Comparison of ENCODE assay signal across 9 mouse cellular contexts in the genomic region with DNA sequence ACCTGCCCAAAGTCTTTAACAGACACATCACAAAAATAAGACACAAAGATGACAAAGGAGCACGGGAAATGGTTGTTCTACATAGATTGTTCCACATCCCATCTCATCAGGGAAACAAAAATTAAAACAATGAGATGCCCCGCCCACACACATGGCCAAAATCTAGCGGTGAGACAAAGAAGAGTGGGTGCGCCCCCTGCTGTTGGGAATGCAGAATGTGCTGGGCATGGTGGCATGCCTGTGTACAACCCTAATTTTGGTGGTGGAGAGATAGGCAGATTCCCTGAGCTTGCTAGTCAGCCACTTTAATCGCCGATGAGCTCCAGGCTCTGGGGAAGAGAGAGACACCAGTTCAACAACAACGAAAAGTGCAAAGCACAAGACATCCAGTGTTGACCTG.
DNase-seq lines count a peak whose midpoint lies in the region; ATAC-seq and TF ChIP-seq lines count a peak whose summit lies in the region.
"Had no signal": no experiment of that assay in that cellular context is flagged by ENCODE, and none has a peak within 500 bp of the region (broad histone marks: within the 10 kb centered on the region; RNA-seq: fewer than 3 reads in every experiment).

No protein-coding gene starts in this region.

- peak; percentile 52 for TF ChIP-seq CTCF in forebrain, postnatal 0 days (IDR thresholded peaks at IDR 0.05; ENCODE audit: low read depth)

- no peak overlapping the region for H3K27ac ChIP-seq in forebrain, postnatal 0 days (ENCODE audit: low read depth, low read length)
- H3K27ac ChIP-seq in forebrain, embryonic 10.5 days: no peak overlapping the region
- no peak overlapping the region for H3K27ac ChIP-seq in embryonic facial prominence, embryonic 10.5 days (replicated peaks)
- no peak overlapping the region for H3K27ac ChIP-seq in hindbrain, embryonic 16.5 days (ENCODE audit: low read depth, low read length)

- no peak for ATAC-seq in forebrain, postnatal 0 days
- ATAC-seq in hindbrain, embryonic 16.5 days: no peak

- H3K9ac ChIP-seq in forebrain, postnatal 0 days: no peak overlapping the region
- no peak overlapping the region for H3K9ac ChIP-seq in hindbrain, embryonic 16.5 days (ENCODE audit: low read depth, low read length)

- DNase-seq in forebrain, postnatal 0 days: no peak
- no peak for DNase-seq in forebrain, embryonic 10.5 days (ENCODE audit: extremely low spot score, low spot score)
- peak; percentile 43 for DNase-seq in right cerebral cortex, postnatal 14 days
- no peak for DNase-seq in right cerebral cortex, adult 18-20 months
- DNase-seq in embryonic facial prominence, embryonic 10.5 days (ENCODE audit: low spot score): peak; percentile 41
- DNase-seq in naive thymus-derived CD4-positive, alpha-beta T cell, adult 2 months (ENCODE audit: low read depth): peak; percentile 37
- no peak for DNase-seq in gastrocnemius, postnatal 25 days

- H3K36me3 ChIP-seq in forebrain, postnatal 0 days (ENCODE audit: insufficient read depth): no peaks in the 10 kb centered on the region
- H3K36me3 ChIP-seq in forebrain, embryonic 10.5 days (replicated peaks): no peaks in the 10 kb centered on the region
- H3K36me3 ChIP-seq in embryonic facial prominence, embryonic 10.5 days (replicated peaks): no peaks in the 10 kb centered on the region
- H3K36me3 ChIP-seq in hindbrain, embryonic 16.5 days (ENCODE audit: control insufficient read depth, insufficient read depth, low read length): no peaks in the 10 kb centered on the region
- H3K36me3 ChIP-seq: G1E had no signal

- no peaks in the 10 kb centered on the region for H3K27me3 ChIP-seq in forebrain, postnatal 0 days (ENCODE audit: insufficient read depth, low read length)
- H3K27me3 ChIP-seq in forebrain, embryonic 10.5 days (ENCODE audit: poor library complexity, severe bottlenecking): peaks cover 7% of the 10 kb centered on the region; the same call in 1 of the 2 replicates
- peaks cover 3% of the 10 kb centered on the region; the same call in 1 of the 2 replicates for H3K27me3 ChIP-seq in embryonic facial prominence, embryonic 10.5 days (replicated peaks; ENCODE audit: low read depth, poor library complexity, severe bottlenecking)
- no peaks in the 10 kb centered on the region for H3K27me3 ChIP-seq in hindbrain, embryonic 16.5 days (replicated peaks; ENCODE audit: control insufficient read depth, insufficient read depth, low read length)

- no peak overlapping the region for H3K4me2 ChIP-seq in forebrain, postnatal 0 days (ENCODE audit: low read depth)
- no peak overlapping the region for H3K4me2 ChIP-seq in hindbrain, embryonic 16.5 days (ENCODE audit: low read length)

- no peaks in the 10 kb centered on the region for H3K9me3 ChIP-seq in forebrain, postnatal 0 days (ENCODE audit: low read length)
- H3K9me3 ChIP-seq in forebrain, embryonic 10.5 days: no peaks in the 10 kb centered on the region
- no peaks in the 10 kb centered on the region for H3K9me3 ChIP-seq in embryonic facial prominence, embryonic 10.5 days
- H3K9me3 ChIP-seq in hindbrain, embryonic 16.5 days (ENCODE audit: control insufficient read depth, low read length): no peaks in the 10 kb centered on the region

- no peak overlapping the region for H3K4me3 ChIP-seq in forebrain, postnatal 0 days (ENCODE audit: low read depth, low read length)
- no peak overlapping the region for H3K4me3 ChIP-seq in forebrain, embryonic 10.5 days
- H3K4me3 ChIP-seq in embryonic facial prominence, embryonic 10.5 days: no peak overlapping the region
- H3K4me3 ChIP-seq in hindbrain, embryonic 16.5 days (ENCODE audit: low read length): no peak overlapping the region

- 79% methylated on average over 7 of the region's 7 CpGs for WGBS in forebrain, postnatal 0 days
- 82% methylated on average over 7 of the region's 7 CpGs for WGBS in forebrain, embryonic 10.5 days
- 80% methylated on average over 7 of the region's 7 CpGs for WGBS in embryonic facial prominence, embryonic 10.5 days
- WGBS in hindbrain, embryonic 16.5 days: 85% methylated on average over 7 of the region's 7 CpGs

- no peaks in the 10 kb centered on the region for H3K4me1 ChIP-seq in forebrain, postnatal 0 days (ENCODE audit: insufficient read depth)
- peaks cover 25% of the 10 kb centered on the region for H3K4me1 ChIP-seq in forebrain, embryonic 10.5 days
- H3K4me1 ChIP-seq in embryonic facial prominence, embryonic 10.5 days: peaks cover 28% of the 10 kb centered on the region
- no peaks in the 10 kb centered on the region for H3K4me1 ChIP-seq in hindbrain, embryonic 16.5 days (ENCODE audit: control insufficient read depth, insufficient read depth, low read depth, low read length)

Comparison
In these comparisons a context has a peak if more than half of its experiments do, and no peak if none do; other contexts are left out.
1. DNase-seq: peak in right cerebral cortex, postnatal 14 days (single experiment), embryonic facial prominence, embryonic 10.5 days (single experiment) and naive thymus-derived CD4-positive, alpha-beta T cell, adult 2 months (single experiment); none in forebrain, postnatal 0 days (single experiment), forebrain, embryonic 10.5 days (single experiment), right cerebral cortex, adult 18-20 months (single experiment) and gastrocnemius, postnatal 25 days (single experiment).